25 mouse cellular contexts compared by ENCODE assay signal in the genomic region with DNA sequence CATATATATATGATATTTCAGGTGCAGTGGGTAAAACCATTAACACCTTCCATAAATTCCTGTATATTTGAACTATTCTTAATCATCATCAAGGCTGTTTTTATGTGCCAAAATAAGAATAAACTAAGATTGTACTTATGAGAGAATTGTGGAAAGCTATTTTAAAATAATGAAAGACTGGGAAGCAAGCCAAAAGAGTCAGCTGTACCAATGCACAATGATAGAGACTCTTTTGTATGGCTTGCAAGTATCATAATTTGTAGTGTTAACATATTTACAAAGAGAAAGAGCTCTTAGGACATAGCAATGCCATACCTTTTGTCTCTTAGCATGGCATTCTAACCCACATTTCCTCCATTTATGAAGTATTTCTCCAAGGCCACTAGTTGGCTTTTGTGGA.
"Had no signal": no experiment of that assay in that cellular context is flagged by ENCODE, and none has a peak within 500 bp of the region (broad histone marks: within the 10 kb centered on the region; RNA-seq: fewer than 3 reads in every experiment).

No protein-coding gene starts in this region.

- H3K9ac ChIP-seq: heart, embryonic 12.5 days; hindbrain, embryonic 12.5 days; hindbrain, embryonic 14.5 days; intestine, embryonic 15.5 days; limb, embryonic 12.5 days; liver, embryonic 13.5 days had no signal

- H3K4me2 ChIP-seq: heart, embryonic 12.5 days; hindbrain, embryonic 12.5 days; hindbrain, embryonic 14.5 days; intestine, embryonic 15.5 days; limb, embryonic 12.5 days; liver, embryonic 11.5 days; liver, embryonic 13.5 days had no signal

- H3K27me3 ChIP-seq: heart, embryonic 12.5 days; hindbrain, embryonic 12.5 days; intestine, embryonic 15.5 days; limb, embryonic 12.5 days; liver, embryonic 13.5 days had no signal

- ATAC-seq: hindbrain, embryonic 16.5 days; inflammation-experienced regulatory T-cells, adult 6 months; intestine, embryonic 15.5 days; intestine, postnatal 0 days had no signal

- H3K9me3 ChIP-seq: heart, embryonic 10.5 days; hindbrain, embryonic 10.5 days; hindbrain, embryonic 12.5 days; intestine, embryonic 15.5 days; limb, embryonic 10.5 days; limb, embryonic 12.5 days; liver, embryonic 13.5 days had no signal

- H3K36me3 ChIP-seq: heart, embryonic 10.5 days; heart, embryonic 12.5 days; hindbrain, embryonic 10.5 days; hindbrain, embryonic 12.5 days; intestine, embryonic 15.5 days; limb, embryonic 10.5 days; limb, embryonic 12.5 days; liver, embryonic 13.5 days had no signal

- H3K4me3 ChIP-seq: heart, embryonic 10.5 days; heart, embryonic 12.5 days; hindbrain, embryonic 10.5 days; hindbrain, embryonic 12.5 days; intestine, embryonic 15.5 days; layer of hippocampus, adult 2 months; left cerebral cortex, adult 2 months; limb, embryonic 10.5 days; limb, embryonic 12.5 days; liver, embryonic 13.5 days had no signal

- H3K27ac ChIP-seq: heart, embryonic 10.5 days; hindbrain, embryonic 10.5 days; hindbrain, embryonic 12.5 days; hindbrain, embryonic 14.5 days; intestine, embryonic 15.5 days; layer of hippocampus, adult 2 months; left cerebral cortex, adult 2 months; limb, embryonic 10.5 days; limb, embryonic 12.5 days; liver, embryonic 13.5 days had no signal

- DNase-seq: gastrocnemius, postnatal 14 days; heart, adult 18-20 months; heart, postnatal 10 days; heart, postnatal 4 days; kidney, adult 18-20 months; kidney, adult 8-10 months; kidney, postnatal 10 days; kidney, postnatal 25 days; kidney, postnatal 4 days; liver; liver, embryonic 13.5 days had no signal

- H3K4me1 ChIP-seq: heart, embryonic 10.5 days; heart, embryonic 12.5 days; hindbrain, embryonic 10.5 days; hindbrain, embryonic 12.5 days; intestine, embryonic 15.5 days; limb, embryonic 10.5 days; limb, embryonic 12.5 days; liver, embryonic 13.5 days had no signal
